Mouse (Mus musculus): ENCODE measurements around the gene Prokr1. TPM values are rescaled to one million over a fixed set of nuclear protein-coding genes. Genes with fewer than 3 reads are reported as not detected.
A peak's percentile ranks its signal among the peaks of the same experiment; 100 is the strongest.

Gene Prokr1
- total and polyA plus RNA-seq, 3 experiments = 0.23 to 0.77 (median 0.37) TPM

DNA sequence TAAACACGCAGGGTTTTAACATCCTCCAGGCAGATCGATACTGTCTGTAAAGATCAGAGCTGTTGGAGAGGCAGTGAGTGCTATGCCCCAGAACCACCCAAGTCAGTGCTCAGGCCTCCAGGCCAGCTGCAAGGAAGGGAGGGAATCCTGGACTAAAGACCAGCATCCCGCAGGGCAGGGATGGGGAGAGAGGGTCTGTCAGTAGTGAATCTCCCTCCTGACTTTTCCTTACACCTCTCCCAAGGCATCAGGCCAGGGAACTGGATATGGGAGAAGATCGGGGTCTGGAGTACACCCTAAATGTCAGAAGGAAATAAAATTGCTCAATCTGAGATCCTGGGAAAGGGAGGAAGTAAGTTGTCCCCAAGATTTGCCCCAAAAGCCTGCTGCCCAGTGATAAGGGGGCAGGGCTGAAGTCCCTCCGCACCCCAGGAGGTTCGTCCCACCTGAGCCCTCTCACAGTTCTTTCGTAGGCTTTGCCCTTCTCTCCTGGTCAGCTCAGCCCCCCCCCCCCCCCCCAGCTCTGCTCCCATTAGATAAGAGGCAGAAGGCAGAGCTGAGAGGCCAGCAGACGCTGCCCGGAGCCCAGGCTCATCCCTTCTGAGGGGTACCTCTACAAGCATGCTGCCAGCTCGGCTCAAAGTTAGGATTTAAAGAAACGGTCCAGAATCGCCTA lies 687 bp downstream of the Prokr1 start:
- Histone ChIP-seq H3K27ac (no peak overlapping the region), H3K4me1 (ENCODE audit: control insufficient read depth, insufficient read depth, low read length) (no peaks in the 10 kb centered on the region), H3K27me3 (ENCODE audit: control insufficient read depth, insufficient read depth, low read length) (no peaks in the 10 kb centered on the region), H3K9ac (ENCODE audit: low read depth, low read length) (no peak overlapping the region), H3K79me2 (replicated peaks; ENCODE audit: control insufficient read depth, insufficient read depth, low read length) (no peaks in the 10 kb centered on the region), H3K4me3 (peak overlapping the region; percentile 51), H3K36me3 (ENCODE audit: control insufficient read depth, insufficient read depth, low read length) (no peaks in the 10 kb centered on the region)
- intact Hi-C loops (cut with DNase I) = no loop called here
- WGBS = 30% methylated on average over 12 of the region's 12 CpGs
- DNase-seq = no peak
- TF ChIP-seq CTCF (IDR thresholded peaks at IDR 0.05) (no peak), EP300 (IDR thresholded peaks at IDR 0.05; ENCODE audit: insufficient read depth, low read depth, low read length) (no peak), POLR2A (IDR thresholded peaks at IDR 0.05; ENCODE audit: insufficient read depth, low read depth, low read length) (no peak)

- H3K79me2 ChIP-seq (replicated peaks; ENCODE audit: control insufficient read depth, insufficient read depth, low read length) = no peaks in the 10 kb centered on the region
- H3K4me3 ChIP-seq = no peak overlapping the region
- H3K27ac ChIP-seq = no peak overlapping the region
- no peak for DNase-seq
- no peaks in the 10 kb centered on the region for H3K27me3 ChIP-seq (ENCODE audit: control insufficient read depth, insufficient read depth, low read length)
- no peak overlapping the region for H3K9ac ChIP-seq (ENCODE audit: low read depth, low read length)
- 87% methylated on average over 7 of the region's 7 CpGs for WGBS
- intact Hi-C loops (cut with DNase I) = no loop called here
- TF ChIP-seq POLR2A (IDR thresholded peaks at IDR 0.05; ENCODE audit: insufficient read depth, low read depth, low read length) (no peak), CTCF (IDR thresholded peaks at IDR 0.05) (no peak), EP300 (IDR thresholded peaks at IDR 0.05; ENCODE audit: insufficient read depth, low read depth, low read length) (no peak)
- H3K36me3 ChIP-seq (ENCODE audit: control insufficient read depth, insufficient read depth, low read length) = no peaks in the 10 kb centered on the region
- H3K4me1 ChIP-seq (ENCODE audit: control insufficient read depth, insufficient read depth, low read length) = peaks cover 1% of the 10 kb centered on the region
These were observed 6.6 kb downstream of the Prokr1 start for GRCm38 (mm10) chr6:87583991-87584390.

GRCm38 (mm10) chr6:87583183-87583611 lies 7.3 kb downstream of the Prokr1 start:
- DNase-seq = no peak
- Histone ChIP-seq H3K9ac (ENCODE audit: low read depth, low read length) (no peak overlapping the region), H3K4me1 (ENCODE audit: control insufficient read depth, insufficient read depth, low read length) (peaks cover 1% of the 10 kb centered on the region), H3K36me3 (ENCODE audit: control insufficient read depth, insufficient read depth, low read length) (no peaks in the 10 kb centered on the region), H3K4me3 (no peak overlapping the region), H3K27me3 (ENCODE audit: control insufficient read depth, insufficient read depth, low read length) (no peaks in the 10 kb centered on the region), H3K27ac (no peak overlapping the region), H3K79me2 (replicated peaks; ENCODE audit: control insufficient read depth, insufficient read depth, low read length) (no peaks in the 10 kb centered on the region)
- no peak for TF ChIP-seq CTCF (IDR thresholded peaks at IDR 0.05)
- TF ChIP-seq EP300 (IDR thresholded peaks at IDR 0.05; ENCODE audit: insufficient read depth, low read depth, low read length) = no peak
- TF ChIP-seq POLR2A (IDR thresholded peaks at IDR 0.05; ENCODE audit: insufficient read depth, low read depth, low read length) = no peak
- WGBS = 86% methylated on average over 1 of the region's 1 CpGs
- intact Hi-C loops (cut with DNase I) = no loop called here

GRCm38 (mm10) chr6:87582456-87582855 lies 8.1 kb downstream of the Prokr1 start:
- DNase-seq = peak; percentile 47 to 56
- intact Hi-C loops (cut with DNase I) = no loop called here
- no peak overlapping the region for H3K9ac ChIP-seq (ENCODE audit: low read depth, low read length)
- no peak overlapping the region for H3K27ac ChIP-seq
- no peak overlapping the region for H3K4me3 ChIP-seq
- no peaks in the 10 kb centered on the region for H3K27me3 ChIP-seq (ENCODE audit: control insufficient read depth, insufficient read depth, low read length)
- TF ChIP-seq CTCF (IDR thresholded peaks at IDR 0.05) (no peak), EP300 (IDR thresholded peaks at IDR 0.05; ENCODE audit: insufficient read depth, low read depth, low read length) (no peak), POLR2A (IDR thresholded peaks at IDR 0.05; ENCODE audit: insufficient read depth, low read depth, low read length) (no peak)
- H3K36me3 ChIP-seq (ENCODE audit: control insufficient read depth, insufficient read depth, low read length) = no peaks in the 10 kb centered on the region
- peaks cover 1% of the 10 kb centered on the region for H3K4me1 ChIP-seq (ENCODE audit: control insufficient read depth, insufficient read depth, low read length)
- no peaks in the 10 kb centered on the region for H3K79me2 ChIP-seq (replicated peaks; ENCODE audit: control insufficient read depth, insufficient read depth, low read length)
- WGBS = 16% methylated on average over 6 of the region's 6 CpGs

DNA sequence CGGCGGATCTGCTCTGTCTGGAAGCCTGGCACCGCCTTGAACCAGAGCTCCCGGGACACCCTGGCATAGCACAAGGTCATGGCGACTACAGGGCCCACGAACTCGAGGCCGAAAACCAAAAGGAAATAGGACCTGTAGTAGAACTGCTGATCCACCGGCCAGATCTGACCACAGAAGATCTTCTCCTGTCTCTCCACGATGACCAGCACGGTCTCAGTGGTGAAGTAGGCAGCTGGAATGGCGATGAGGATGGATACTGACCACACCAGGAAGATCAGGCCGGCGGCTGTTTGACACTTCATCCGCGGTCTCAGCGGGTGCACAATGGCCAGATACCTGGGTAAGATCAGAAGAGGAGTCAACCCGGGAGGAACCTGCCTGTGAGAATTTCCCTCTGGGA lies 9.0 kb downstream of the Prokr1 start:
- Histone ChIP-seq H3K27me3 (ENCODE audit: control insufficient read depth, insufficient read depth, low read length) (no peaks in the 10 kb centered on the region), H3K4me1 (ENCODE audit: control insufficient read depth, insufficient read depth, low read length) (peaks cover 1% of the 10 kb centered on the region), H3K79me2 (replicated peaks; ENCODE audit: control insufficient read depth, insufficient read depth, low read length) (no peaks in the 10 kb centered on the region), H3K4me3 (no peak overlapping the region), H3K36me3 (ENCODE audit: control insufficient read depth, insufficient read depth, low read length) (no peaks in the 10 kb centered on the region), H3K9ac (ENCODE audit: low read depth, low read length) (no peak overlapping the region), H3K27ac (no peak overlapping the region)
- WGBS = 88% methylated on average over 18 of the region's 18 CpGs
- intact Hi-C loops (cut with DNase I) = no loop called here
- no peak for DNase-seq
- TF ChIP-seq CTCF (IDR thresholded peaks at IDR 0.05) (no peak), POLR2A (IDR thresholded peaks at IDR 0.05; ENCODE audit: insufficient read depth, low read depth, low read length) (no peak), EP300 (IDR thresholded peaks at IDR 0.05; ENCODE audit: insufficient read depth, low read depth, low read length) (no peak)

DNA sequence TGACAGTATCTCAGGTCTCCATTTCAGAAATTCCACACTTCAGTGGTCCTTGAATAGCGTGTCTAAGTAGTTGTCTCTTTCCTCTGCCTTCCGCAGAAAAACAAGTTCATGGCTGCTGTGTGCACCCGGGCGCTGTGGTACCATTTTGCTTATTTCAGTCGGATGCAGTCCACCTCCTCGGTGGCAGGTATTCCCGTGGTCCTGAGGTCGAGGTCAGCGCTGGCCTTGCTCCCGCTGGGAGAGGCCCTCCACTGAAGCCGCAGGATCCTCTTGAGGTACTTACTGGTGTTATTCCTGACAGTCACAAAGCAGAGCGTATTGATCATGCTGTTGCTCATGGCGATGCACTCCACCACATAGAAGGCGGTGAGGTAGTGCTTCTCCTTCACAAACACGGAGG lies 9.5 kb downstream of the Prokr1 start:
- Histone ChIP-seq H3K36me3 (ENCODE audit: control insufficient read depth, insufficient read depth, low read length) (no peaks in the 10 kb centered on the region), H3K9ac (ENCODE audit: low read depth, low read length) (no peak overlapping the region), H3K79me2 (replicated peaks; ENCODE audit: control insufficient read depth, insufficient read depth, low read length) (no peaks in the 10 kb centered on the region), H3K4me3 (no peak overlapping the region), H3K27me3 (ENCODE audit: control insufficient read depth, insufficient read depth, low read length) (no peaks in the 10 kb centered on the region), H3K4me1 (ENCODE audit: control insufficient read depth, insufficient read depth, low read length) (peaks cover 1% of the 10 kb centered on the region), H3K27ac (no peak overlapping the region)
- DNase-seq = no peak
- 87% methylated on average over 15 of the region's 15 CpGs for WGBS
- intact Hi-C loops (cut with DNase I) = no loop called here
- TF ChIP-seq CTCF (IDR thresholded peaks at IDR 0.05) = no peak
- TF ChIP-seq EP300 (IDR thresholded peaks at IDR 0.05; ENCODE audit: insufficient read depth, low read depth, low read length) = no peak
- TF ChIP-seq POLR2A (IDR thresholded peaks at IDR 0.05; ENCODE audit: insufficient read depth, low read depth, low read length) = no peak
